Mouse (Mus musculus): ENCODE measurements around the gene Lrrtm4.

The Lrrtm4 gene

GRCm38 (mm10) chr6:80750769-80751168 lies 732.1 kb downstream of the Lrrtm4 start:
- no peak for DNase-seq

GRCm38 (mm10) chr6:80760641-80761204 lies 742.0 kb downstream of the Lrrtm4 start:
- DNase-seq: no peak

- DNase-seq: no peak
Measured at GRCm38 (mm10) chr6:80786282-80786681, 767.6 kb downstream of the Lrrtm4 start.

GRCm38 (mm10) chr6:80823753-80824152 lies 805.1 kb downstream of the Lrrtm4 start:
- DNase-seq: no peak

GRCm38 (mm10) chr6:80839784-80840183 lies 821.1 kb downstream of the Lrrtm4 start:
- no peak for DNase-seq

- DNase-seq: no peak
Measured at GRCm38 (mm10) chr6:80845294-80845693, 826.6 kb downstream of the Lrrtm4 start.

GRCm38 (mm10) chr6:80856910-80857543 lies 838.4 kb downstream of the Lrrtm4 start:
- no peak for DNase-seq
